ENCODE assay signal across 9 mouse cellular contexts in the genomic region with DNA sequence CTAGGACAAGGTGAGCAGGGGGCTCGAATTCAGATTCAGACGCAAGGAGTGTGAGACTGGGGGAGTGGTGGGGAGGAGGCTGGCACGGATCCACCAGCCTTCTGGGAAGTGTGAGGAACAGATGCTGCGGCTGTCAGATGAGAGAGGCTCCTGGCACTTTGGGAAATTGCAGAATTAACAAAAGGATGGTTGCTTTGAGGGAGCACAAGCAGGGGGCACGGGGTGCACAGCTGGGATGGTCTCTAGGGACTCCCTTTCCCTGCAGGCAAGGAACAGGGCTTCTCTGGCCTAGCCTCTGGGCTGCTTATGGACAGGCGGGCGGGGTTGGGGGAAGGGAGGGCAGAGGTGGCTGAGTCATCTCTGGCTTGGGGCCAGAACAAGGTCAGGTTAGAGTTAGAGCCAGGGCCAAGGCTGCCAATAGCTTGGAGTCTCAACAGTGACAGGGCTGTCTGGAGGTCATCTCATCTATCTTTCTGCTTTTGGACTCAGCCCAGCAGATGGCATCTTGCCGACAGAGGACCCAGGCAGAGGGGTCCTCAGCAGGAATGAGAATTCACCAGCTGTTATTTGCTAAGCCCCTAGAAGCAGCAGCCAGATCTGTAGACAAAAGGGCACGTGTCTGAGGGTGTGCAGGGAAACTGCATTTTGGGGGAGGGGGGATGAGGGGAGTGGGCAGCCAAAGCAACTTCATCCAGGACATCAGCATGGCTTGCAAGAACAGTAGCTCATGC. TPM values are rescaled to one million over a fixed set of nuclear protein-coding genes. Genes with fewer than 3 reads are reported as not detected.
A peak's percentile ranks its signal among the peaks of the same experiment; 100 is the strongest.
DNase-seq lines count a peak whose midpoint lies in the region; ATAC-seq and TF ChIP-seq lines count a peak whose summit lies in the region.
"Had no signal": no experiment of that assay in that cellular context is flagged by ENCODE, and none has a peak within 500 bp of the region (broad histone marks: within the 10 kb centered on the region; RNA-seq: fewer than 3 reads in every experiment).

No protein-coding gene starts in this region.

- no peak for TF ChIP-seq RAD21 in CH12.LX (IDR thresholded peaks at IDR 0.05; ENCODE audit: low read depth, low read length)

- H3K36me3 ChIP-seq in CH12.LX (replicated peaks in 1 of 2; ENCODE audit: control insufficient read depth in 1 of 2, insufficient read depth in 1 of 2, low read length in 1 of 2), result no peaks in the 10 kb centered on the region
- no peaks in the 10 kb centered on the region for H3K36me3 ChIP-seq in midbrain, embryonic 16.5 days (ENCODE audit: control insufficient read depth, insufficient read depth, low read length)

- 17% methylated on average over 9 of the region's 9 CpGs for WGBS in large intestine, adult 2 months
- 12% methylated on average over 9 of the region's 9 CpGs for WGBS in midbrain, embryonic 16.5 days

- no peaks in the 10 kb centered on the region for H3K79me2 ChIP-seq in CH12.LX (replicated peaks; ENCODE audit: control insufficient read depth, extremely low read depth, insufficient read depth, poor library complexity, severe bottlenecking)

- DNase-seq in CH12.LX (ENCODE audit: extremely low read depth), result no peak
- DNase-seq in adrenal gland, adult 2 months, result peak; percentile 91
- peak; percentile 32 for DNase-seq in fibroblast of lung, adult 2 months (ENCODE audit: low read depth)
- peak; percentile 59 to 73 for DNase-seq in heart, postnatal 14 days
- DNase-seq in large intestine, adult 2 months (ENCODE audit: low read depth, low spot score), result peak; percentile 28
- DNase-seq in spleen, postnatal 10 days (ENCODE audit: low spot score in 2 of 2), result no peak
- DNase-seq in spleen, postnatal 4 days (ENCODE audit: low spot score in 2 of 2), result no peak

- H3K4me2 ChIP-seq in CH12.LX (ENCODE audit: insufficient read depth, low read depth, poor library complexity, severe bottlenecking), result no peak overlapping the region
- H3K4me2 ChIP-seq in midbrain, embryonic 16.5 days (ENCODE audit: low read length), result no peak overlapping the region

- no peaks in the 10 kb centered on the region for H3K9me3 ChIP-seq in CH12.LX (replicated peaks; ENCODE audit: low read length)
- H3K9me3 ChIP-seq in midbrain, embryonic 16.5 days (replicated peaks; ENCODE audit: control insufficient read depth, low read length, poor library complexity, severe bottlenecking), result no peaks in the 10 kb centered on the region

- H3K4me1 ChIP-seq in CH12.LX (ENCODE audit: control insufficient read depth in 1 of 2, insufficient read depth in 2 of 2), result peaks cover 8% of the 10 kb centered on the region in 2 experiments; a peak in 2 of 4 replicates
- peaks cover 32% of the 10 kb centered on the region for H3K4me1 ChIP-seq in midbrain, embryonic 16.5 days (ENCODE audit: control insufficient read depth, insufficient read depth, low read length)

- dilution Hi-C loops in CH12.LX (cut with MboI; ENCODE audit: extremely low pct_ligation_motif_present, extremely low pct_unique_long_range_greater_than_20kb, low sequenced_read_pairs), result no loop called here

- in situ Hi-C loops in CH12.LX (cut with MboI; ENCODE audit: low pct_ligation_motif_present, low pct_unique_long_range_greater_than_20kb, low sequenced_read_pairs), result no loop called here

- H3K27me3 ChIP-seq in CH12.LX (replicated peaks), result peaks cover 46% of the 10 kb centered on the region
- H3K27me3 ChIP-seq in midbrain, embryonic 16.5 days (ENCODE audit: control insufficient read depth, insufficient read depth, low read depth, low read length), result no peaks in the 10 kb centered on the region

- TF ChIP-seq CTCF in CH12.LX (conservative IDR thresholded peaks at IDR 0.05 in 1 of 2, IDR thresholded peaks at IDR 0.05 in 1 of 2; ENCODE audit: low read depth in 2 of 2, low read length in 2 of 2), result no peak

- no peak overlapping the region for H3K9ac ChIP-seq in CH12.LX (ENCODE audit: insufficient read depth, low read depth)
- H3K9ac ChIP-seq in midbrain, embryonic 16.5 days (ENCODE audit: low read depth, low read length), result peak overlapping the region; percentile 28; the same call in 1 of the 2 replicates

- 0 out of 2 replicates have a peak, but pooled peaks have one; percentile 9 for TF ChIP-seq EP300 in CH12.LX (IDR thresholded peaks at IDR 0.05; ENCODE audit: low read length)

- H3K4me3 ChIP-seq in CH12.LX (replicated peaks in 1 of 3; ENCODE audit: low read depth in 2 of 3, low read length in 2 of 3, poor library complexity in 1 of 3), result no peak overlapping the region
- no peak overlapping the region for H3K4me3 ChIP-seq in midbrain, embryonic 16.5 days (ENCODE audit: low read depth, low read length)
- H3K4me3 ChIP-seq: myocyte had no signal

- peak; percentile 55 for ATAC-seq in midbrain, embryonic 16.5 days

- no peak overlapping the region for H3K27ac ChIP-seq in CH12.LX (ENCODE audit: insufficient read depth, low read depth)
- no peak overlapping the region for H3K27ac ChIP-seq in midbrain, embryonic 16.5 days (ENCODE audit: low read length)

- intact Hi-C loops in heart, postnatal 14 days (cut with DNase I), result no loop called here

- TF ChIP-seq POLR2A in CH12.LX (IDR thresholded peaks at IDR 0.05; ENCODE audit: low read depth, low read length), result no peak

TF ChIP-seq in CH12.LX, 34 proteins besides CTCF, POLR2A, EP300 and RAD21:
- TF ChIP-seq IRF4 (IDR thresholded peaks at IDR 0.05; ENCODE audit: low read depth, low read length) (peak; percentile 55; the same call in 1 of the 2 replicates), JUN (IDR thresholded peaks at IDR 0.05; ENCODE audit: insufficient read depth, low read depth, low read length) (0 out of 2 replicates have a peak, but pooled peaks have one; percentile 29), CHD2 (IDR thresholded peaks at IDR 0.05; ENCODE audit: low read length) (peak; percentile 66), ELF1 (IDR thresholded peaks at IDR 0.05; ENCODE audit: low read depth, low read length) (no peak)

RNA-seq across cellular contexts. Expression of a gene that starts 15.0 kb away (rescaled TPM):
- total RNA-seq in CH12.LX (2012; rRNA removed), result 0.04 and 0.08 TPM in 2 replicates
- 0.05 and 0.07 TPM in 2 replicates for total RNA-seq in CH12.LX (2014; rRNA removed)
- polyA plus RNA-seq in CH12.LX (2012; ENCODE audit: insufficient read length, low read depth), result 0.04 TPM in 2 replicates
- not detected for total RNA-seq in adrenal gland, adult 2 months (2021)
- polyA plus RNA-seq in adrenal gland, adult 2 months (2012; rRNA removed), result 0.07 and 0.22 TPM in 2 replicates
- total RNA-seq in heart, postnatal 14 days (2021), result 1 to 10 TPM; 3.5 to 4.6 TPM
- polyA plus RNA-seq in large intestine, adult 2 months (2012; rRNA removed), result 0.15 and 0.21 TPM in 2 replicates
- 28.2 and 34.6 TPM in 2 replicates for polyA plus RNA-seq in midbrain, embryonic 16.5 days (2015; fragmentation: Nextera tagmentation; extraction: Ambion mirVana)
- polyA plus RNA-seq: myocyte had no signal

RNA-seq across cellular contexts. Expression of a gene that starts 52.0 kb away (rescaled TPM):
- total RNA-seq in CH12.LX (2012; rRNA removed), result 2.0 and 3.3 TPM in 2 replicates
- total RNA-seq in CH12.LX (2014; rRNA removed), result 2.2 and 2.3 TPM in 2 replicates
- 2.4 and 2.8 TPM in 2 replicates for polyA plus RNA-seq in CH12.LX (2012; ENCODE audit: insufficient read length, low read depth)
- total RNA-seq in adrenal gland, adult 2 months (2021), result 1 to 10 TPM; 3.3 to 5.4 TPM
- 1.5 and 1.7 TPM in 2 replicates for polyA plus RNA-seq in adrenal gland, adult 2 months (2012; rRNA removed)
- 1 to 10 TPM; 1.5 to 2.0 TPM for total RNA-seq in heart, postnatal 14 days (2021)
- 2.2 and 2.4 TPM in 2 replicates for polyA plus RNA-seq in large intestine, adult 2 months (2012; rRNA removed)
- polyA plus RNA-seq in midbrain, embryonic 16.5 days (2015; fragmentation: Nextera tagmentation; extraction: Ambion mirVana), result 0.81 and 1.3 TPM in 2 replicates

Comparison
In these comparisons a context has a peak if more than half of its experiments do, and no peak if none do; other contexts are left out.
1. DNase-seq: peak in adrenal gland, adult 2 months (single experiment), fibroblast of lung, adult 2 months (single experiment), heart, postnatal 14 days (2 of 2) and large intestine, adult 2 months (single experiment); none in CH12.LX (single experiment), spleen, postnatal 10 days (0 of 2) and spleen, postnatal 4 days (0 of 2).
2. RNA of a gene that starts 15.0 kb away (polyA plus RNA-seq): 28.2 to 34.6 TPM in midbrain, embryonic 16.5 days; 0.07 to 0.22 TPM in adrenal gland, adult 2 months, 0.15 to 0.21 TPM in large intestine, adult 2 months and 0.04 TPM in CH12.LX; every median in the first group is over 10 times any median in the second.